In genomic region chr3:68761242-68761625, GRCm38 (mm10) we compare ENCODE assay signal across 11 mouse cellular contexts.
DNase-seq lines count a peak whose midpoint lies in the region; ATAC-seq and TF ChIP-seq lines count a peak whose summit lies in the region.
"Had no signal": no experiment of that assay in that cellular context is flagged by ENCODE, and none has a peak within 500 bp of the region (broad histone marks: within the 10 kb centered on the region; RNA-seq: fewer than 3 reads in every experiment).

No protein-coding gene starts in this region.

- 45% methylated on average over 7 of the region's 7 CpGs for WGBS in heart, embryonic 13.5 days
- WGBS in lung, embryonic 14.5 days, result 53% methylated on average over 7 of the region's 7 CpGs
- WGBS in heart, postnatal 0 days, result 65% methylated on average over 7 of the region's 7 CpGs

- ATAC-seq in heart, embryonic 13.5 days (ENCODE audit: extremely low read depth, insufficient number of reproducible peaks, low FRiP score, low TSS enrichment), result no peak
- ATAC-seq in lung, embryonic 14.5 days (ENCODE audit: insufficient read depth), result no peak
- ATAC-seq in heart, postnatal 0 days (ENCODE audit: insufficient read depth, low read depth), result no peak

- no peaks in the 10 kb centered on the region for H3K79me2 ChIP-seq in myocyte (ENCODE audit: control insufficient read depth, insufficient read depth)

- H3K4me2 ChIP-seq in heart, embryonic 13.5 days, result no peak overlapping the region; the same call in 1 of the 2 replicates
- 0 out of 2 replicates have a peak overlapping the region, but pooled peaks have one; percentile 10 for H3K4me2 ChIP-seq in lung, embryonic 14.5 days
- peak overlapping the region; percentile 1; the same call in 1 of the 2 replicates for H3K4me2 ChIP-seq in heart, postnatal 0 days (ENCODE audit: low read depth, low read length)
- H3K4me2 ChIP-seq in myocyte (ENCODE audit: low read depth), result peak overlapping the region; percentile 53

- H3K4me3 ChIP-seq in heart, embryonic 13.5 days, result no peak overlapping the region
- H3K4me3 ChIP-seq in lung, embryonic 14.5 days (ENCODE audit: low read depth, low read length), result no peak overlapping the region
- H3K4me3 ChIP-seq in heart, postnatal 0 days (ENCODE audit: low read depth, low read length), result no peak overlapping the region
- no peak overlapping the region for H3K4me3 ChIP-seq in myocyte

- no peak for DNase-seq in heart, postnatal 36 days
- no peak for DNase-seq in lung, embryonic 14.5 days
- no peak for DNase-seq in lung, postnatal 10 days
- no peak for DNase-seq in heart, postnatal 0 days (ENCODE audit: low spot score)
- no peak for DNase-seq in thymus, adult 18-20 months
- DNase-seq in natural killer cell, adult 2 months (ENCODE audit: low spot score in 2 of 2), result no peak
- DNase-seq: cerebellum, postnatal 36 days; gastrocnemius, postnatal 14 days; lung, postnatal 36 days had no signal

- intact Hi-C loops in heart, postnatal 36 days (cut with DNase I), result no loop called here

- H3K27ac ChIP-seq in heart, embryonic 13.5 days (replicated peaks), result peak overlapping the region; percentile 83
- H3K27ac ChIP-seq in lung, embryonic 14.5 days (ENCODE audit: low read depth), result no peak overlapping the region
- peak overlapping the region; percentile 69 for H3K27ac ChIP-seq in heart, postnatal 0 days (ENCODE audit: low read depth)

- no peaks in the 10 kb centered on the region for H3K27me3 ChIP-seq in heart, embryonic 13.5 days (replicated peaks)
- no peaks in the 10 kb centered on the region for H3K27me3 ChIP-seq in lung, embryonic 14.5 days (ENCODE audit: insufficient read depth, low read length)
- no peaks in the 10 kb centered on the region for H3K27me3 ChIP-seq in heart, postnatal 0 days (ENCODE audit: control insufficient read depth, insufficient read depth, low read length)
- no peaks in the 10 kb centered on the region for H3K27me3 ChIP-seq in myocyte (ENCODE audit: control insufficient read depth, insufficient read depth, insufficient read length)

- no peak for TF ChIP-seq EP300 in heart, postnatal 0 days (IDR thresholded peaks at IDR 0.05; ENCODE audit: low read depth)

- H3K9ac ChIP-seq in heart, embryonic 13.5 days, result no peak overlapping the region
- no peak overlapping the region for H3K9ac ChIP-seq in lung, embryonic 14.5 days
- no peak overlapping the region for H3K9ac ChIP-seq in heart, postnatal 0 days (replicated peaks; ENCODE audit: low read depth, low read length)

- no peak for TF ChIP-seq CTCF in lung, embryonic 14.5 days (IDR thresholded peaks at IDR 0.05; ENCODE audit: low read depth)
- no peak for TF ChIP-seq CTCF in heart, postnatal 0 days (IDR thresholded peaks at IDR 0.05; ENCODE audit: low read depth)

- no peak overlapping the region for H3ac ChIP-seq in myocyte (ENCODE audit: control insufficient read depth, insufficient read length)

- H3K4me1 ChIP-seq in heart, embryonic 13.5 days, result peaks cover 72% of the 10 kb centered on the region
- H3K4me1 ChIP-seq in lung, embryonic 14.5 days (ENCODE audit: insufficient read depth), result no peaks in the 10 kb centered on the region
- peaks cover 34% of the 10 kb centered on the region for H3K4me1 ChIP-seq in heart, postnatal 0 days (ENCODE audit: control insufficient read depth, insufficient read depth)

- no peaks in the 10 kb centered on the region for H3K36me3 ChIP-seq in heart, embryonic 13.5 days
- no peaks in the 10 kb centered on the region for H3K36me3 ChIP-seq in lung, embryonic 14.5 days (ENCODE audit: insufficient read depth)
- H3K36me3 ChIP-seq in heart, postnatal 0 days (replicated peaks; ENCODE audit: control insufficient read depth, insufficient read depth, low read length), result no peaks in the 10 kb centered on the region
- H3K36me3 ChIP-seq in myocyte (ENCODE audit: control insufficient read depth, insufficient read depth), result no peaks in the 10 kb centered on the region

- TF ChIP-seq POLR2A in myocyte (IDR thresholded peaks at IDR 0.05; ENCODE audit: insufficient read length, low read depth), result no peak

- H3K9me3 ChIP-seq in heart, embryonic 13.5 days, result peaks cover 5% of the 10 kb centered on the region
- no peaks in the 10 kb centered on the region for H3K9me3 ChIP-seq in lung, embryonic 14.5 days (ENCODE audit: low read depth, low read length)
- 0 out of 2 replicates have a peak, but pooled peaks cover 5% of the 10 kb centered on the region for H3K9me3 ChIP-seq in heart, postnatal 0 days (replicated peaks; ENCODE audit: control insufficient read depth, low read length)

TF ChIP-seq in myocyte, 11 proteins besides CTCF, POLR2A, EP300 and RAD21:
- no peak for TF ChIP-seq MYOG (IDR thresholded peaks at IDR 0.05; ENCODE audit: control insufficient read depth in 1 of 3, insufficient read depth in 1 of 3, insufficient read length in 2 of 3, low read depth in 2 of 3)
- no peak for TF ChIP-seq SRF (IDR thresholded peaks at IDR 0.05; ENCODE audit: control insufficient read depth, insufficient read length, low read depth)
- no peak for TF ChIP-seq MYOD1 (IDR thresholded peaks at IDR 0.05; ENCODE audit: control insufficient read depth in 1 of 3, insufficient read length in 2 of 3, low read depth in 2 of 3)
- no peak for TF ChIP-seq USF1 (IDR thresholded peaks at IDR 0.05; ENCODE audit: low read depth)
- no peak for TF ChIP-seq MAX (IDR thresholded peaks at IDR 0.05; ENCODE audit: low read depth)
- no peak for TF ChIP-seq REST (IDR thresholded peaks at IDR 0.05; ENCODE audit: insufficient read depth, insufficient read length)
- no peak for TF ChIP-seq E2F4 (IDR thresholded peaks at IDR 0.05; ENCODE audit: insufficient read depth)
- TF ChIP-seq TCF12 (IDR thresholded peaks at IDR 0.05; ENCODE audit: insufficient read depth, poor library complexity, severe bottlenecking), result no peak
- TF ChIP-seq CEBPB (IDR thresholded peaks at IDR 0.05; ENCODE audit: insufficient read depth, poor library complexity, severe bottlenecking), result no peak
- no peak for TF ChIP-seq POLR2AphosphoS2 (IDR thresholded peaks at IDR 0.05; ENCODE audit: insufficient read length, low read depth)
- no peak for TF ChIP-seq TCF3 (IDR thresholded peaks at IDR 0.05; ENCODE audit: insufficient read length, low read depth)
